Mouse (Mus musculus) hematopoietic stem cell, adult 5-6 weeks (primary cell): ENCODE measurements around the gene Slmap. TPM values are rescaled to one million over a fixed set of nuclear protein-coding genes. Genes with fewer than 3 reads are reported as not detected.
A peak's percentile ranks its signal among the peaks of the same experiment; 100 is the strongest.
"Not testable (repeated sequence)": the region's sequence is repeated elsewhere in the genome, so short reads cannot be mapped to it uniquely, and the experiment has no call there.

Experiments used
- ATAC-seq, 2 experiments: fragments of 125-278 bp in 1 of 2; replicated peaks in 1 of 2; 2 replicates each; pipeline ENCODE4 v1.8.0; 2016 to 2017; ENCODE audit warnings: inconsistent platforms in 2 of 2, mild to moderate bottlenecking in 2 of 2, moderate number of reproducible peaks in 2 of 2, low read depth in 1 of 2, moderate TSS enrichment in 1 of 2; ENCODE audit not compliant: low FRiP score in 2 of 2, poor library complexity in 2 of 2, severe bottlenecking in 2 of 2, insufficient read depth in 1 of 2, low TSS enrichment in 1 of 2
- total RNA-seq: library from RNA; stranded (forward); fragments of 172-1452, 232-1000 nt; gene quantifications from 2 replicates; pipeline ENCODE4 v1.2.3, GENCODE M21; 2017

Slmap gene
- 63.6 and 69.5 TPM in 2 replicates for total RNA-seq

- peak; percentile 97 for ATAC-seq
Measured at GRCm38 (mm10) chr14:26534757-26535479, at the start of gene Slmap. Gene Slmap, minus strand, starts transcription at chr14:26534931.

- no peak for ATAC-seq
Measured at GRCm38 (mm10) chr14:26583645-26584044, 48.9 kb upstream of the Slmap start.

GRCm38 (mm10) chr14:26579346-26580343 is 44.9 kb upstream of the Slmap start:
- peak; percentile 90 to 92 for ATAC-seq

GRCm38 (mm10) chr14:26578791-26579191 is 44.1 kb upstream of the Slmap start:
- peak; percentile 7 to 24; a peak in 1 of 4 replicates for ATAC-seq

GRCm38 (mm10) chr14:26576255-26576780 is 41.6 kb upstream of the Slmap start:
- no peak for ATAC-seq

- not testable (repeated sequence) for ATAC-seq
Measured at GRCm38 (mm10) chr14:26573556-26573955, 38.8 kb upstream of the Slmap start, which contains the start of gene Dennd6a. Gene Dennd6a, plus strand, starts transcription at chr14:26573856.

GRCm38 (mm10) chr14:26571951-26572675 is 37.4 kb upstream of the Slmap start:
- ATAC-seq, result no peak

- ATAC-seq, result no peak
Measured at GRCm38 (mm10) chr14:26569880-26570279, 35.1 kb upstream of the Slmap start.

- no peak for ATAC-seq
Measured at GRCm38 (mm10) chr14:26562247-26562646, 27.5 kb upstream of the Slmap start.

GRCm38 (mm10) chr14:26558536-26558935 is 23.8 kb upstream of the Slmap start:
- ATAC-seq, result no peak

- no peak for ATAC-seq
Measured at GRCm38 (mm10) chr14:26557581-26557980, 22.9 kb upstream of the Slmap start.

GRCm38 (mm10) chr14:26552853-26553252 is 18.1 kb upstream of the Slmap start:
- ATAC-seq, result no peak

GRCm38 (mm10) chr14:26552441-26552840 is 17.7 kb upstream of the Slmap start:
- ATAC-seq, result no peak

GRCm38 (mm10) chr14:26550712-26551111 is 16.0 kb upstream of the Slmap start:
- no peak for ATAC-seq

GRCm38 (mm10) chr14:26547516-26548488 is 13.1 kb upstream of the Slmap start:
- no peak for ATAC-seq

- ATAC-seq, result no peak
Measured at GRCm38 (mm10) chr14:26542136-26542535, 7.4 kb upstream of the Slmap start.
